Mouse (Mus musculus): ENCODE measurements at regions not wholly inside any gene's neighbourhood (a gene's known extent, or its start where the extent isn't known, plus 50 kb on each side); places are given as distances from the start of the nearest gene placed in this dataset.

- TF ChIP-seq POLR2A (IDR thresholded peaks at IDR 0.05; ENCODE audit: extremely low read depth, insufficient read depth, low read length) (no peak), CTCF (IDR thresholded peaks at IDR 0.05; ENCODE audit: extremely low read depth, insufficient read depth, low read length) (no peak)
- Histone ChIP-seq H3K27ac (ENCODE audit: insufficient read depth, low read length) (0 out of 2 replicates have a peak overlapping the region, but pooled peaks have one; percentile 56), H3K4me1 (ENCODE audit: control insufficient read depth, insufficient read depth, low read length) (no peaks in the 10 kb centered on the region), H3K4me3 (ENCODE audit: insufficient read depth, low read length) (no peak overlapping the region)
These were observed 333.4 kb downstream of the Fat4 start for GRCm38 (mm10) chr3:39220011-39220706.

- TF ChIP-seq CTCF (IDR thresholded peaks at IDR 0.05; ENCODE audit: extremely low read depth, insufficient read depth, low read length) (no peak), POLR2A (IDR thresholded peaks at IDR 0.05; ENCODE audit: extremely low read depth, insufficient read depth, low read length) (no peak)
- no peak overlapping the region for H3K27ac ChIP-seq (ENCODE audit: insufficient read depth, low read length)
These were observed 333.9 kb downstream of the Fat4 start for GRCm38 (mm10) chr3:39220707-39221034.

GRCm38 (mm10) chr3:39222059-39222458 lies 335.3 kb downstream of the Fat4 start:
- H3K4me1 ChIP-seq (ENCODE audit: control insufficient read depth, insufficient read depth, low read length) = no peaks in the 10 kb centered on the region
- TF ChIP-seq CTCF (IDR thresholded peaks at IDR 0.05; ENCODE audit: extremely low read depth, insufficient read depth, low read length) = no peak
- no peak for TF ChIP-seq POLR2A (IDR thresholded peaks at IDR 0.05; ENCODE audit: extremely low read depth, insufficient read depth, low read length)
- H3K27ac ChIP-seq (ENCODE audit: insufficient read depth, low read length) = no peak overlapping the region

More at GRCm38 (mm10) chr3:39220707-39221034, 333.9 kb downstream of the Fat4 start:
- H3K4me1 ChIP-seq (ENCODE audit: control insufficient read depth, insufficient read depth, low read length) = no peaks in the 10 kb centered on the region
- H3K4me3 ChIP-seq (ENCODE audit: insufficient read depth, low read length) = no peak overlapping the region

GRCm38 (mm10) chr3:39234921-39235320 lies 348.2 kb downstream of the Fat4 start:
- TF ChIP-seq POLR2A (IDR thresholded peaks at IDR 0.05; ENCODE audit: extremely low read depth, insufficient read depth, low read length) (no peak), CTCF (IDR thresholded peaks at IDR 0.05; ENCODE audit: extremely low read depth, insufficient read depth, low read length) (no peak)
- no peaks in the 10 kb centered on the region for H3K4me1 ChIP-seq (ENCODE audit: control insufficient read depth, insufficient read depth, low read length)
- no peak overlapping the region for H3K27ac ChIP-seq (ENCODE audit: insufficient read depth, low read length)
- no peak overlapping the region for H3K4me3 ChIP-seq (ENCODE audit: insufficient read depth, low read length)

More at GRCm38 (mm10) chr3:39222059-39222458, 335.3 kb downstream of the Fat4 start:
- H3K4me3 ChIP-seq (ENCODE audit: insufficient read depth, low read length) = no peak overlapping the region

GRCm38 (mm10) chr3:39248712-39249111 lies 362.0 kb downstream of the Fat4 start:
- TF ChIP-seq POLR2A (IDR thresholded peaks at IDR 0.05; ENCODE audit: extremely low read depth, insufficient read depth, low read length) (no peak), CTCF (IDR thresholded peaks at IDR 0.05; ENCODE audit: extremely low read depth, insufficient read depth, low read length) (no peak)
- H3K4me3 ChIP-seq (ENCODE audit: insufficient read depth, low read length) = no peak overlapping the region
- no peaks in the 10 kb centered on the region for H3K4me1 ChIP-seq (ENCODE audit: control insufficient read depth, insufficient read depth, low read length)
- no peak overlapping the region for H3K27ac ChIP-seq (ENCODE audit: insufficient read depth, low read length)

GRCm38 (mm10) chr3:39249224-39249892 lies 362.6 kb downstream of the Fat4 start:
- Histone ChIP-seq H3K4me3 (ENCODE audit: insufficient read depth, low read length) (no peak overlapping the region), H3K4me1 (ENCODE audit: control insufficient read depth, insufficient read depth, low read length) (no peaks in the 10 kb centered on the region), H3K27ac (ENCODE audit: insufficient read depth, low read length) (no peak overlapping the region)
- TF ChIP-seq CTCF (IDR thresholded peaks at IDR 0.05; ENCODE audit: extremely low read depth, insufficient read depth, low read length) = no peak
- TF ChIP-seq POLR2A (IDR thresholded peaks at IDR 0.05; ENCODE audit: extremely low read depth, insufficient read depth, low read length) = no peak

GRCm38 (mm10) chr3:39253076-39253475 lies 366.3 kb downstream of the Fat4 start:
- TF ChIP-seq CTCF (IDR thresholded peaks at IDR 0.05; ENCODE audit: extremely low read depth, insufficient read depth, low read length) (no peak), POLR2A (IDR thresholded peaks at IDR 0.05; ENCODE audit: extremely low read depth, insufficient read depth, low read length) (no peak)
- no peak overlapping the region for H3K4me3 ChIP-seq (ENCODE audit: insufficient read depth, low read length)
- no peaks in the 10 kb centered on the region for H3K4me1 ChIP-seq (ENCODE audit: control insufficient read depth, insufficient read depth, low read length)
- H3K27ac ChIP-seq (ENCODE audit: insufficient read depth, low read length) = no peak overlapping the region

GRCm38 (mm10) chr3:39264671-39265430 lies 378.1 kb downstream of the Fat4 start:
- Histone ChIP-seq H3K4me3 (ENCODE audit: insufficient read depth, low read length) (no peak overlapping the region), H3K27ac (ENCODE audit: insufficient read depth, low read length) (no peak overlapping the region), H3K4me1 (ENCODE audit: control insufficient read depth, insufficient read depth, low read length) (no peaks in the 10 kb centered on the region)
- TF ChIP-seq POLR2A (IDR thresholded peaks at IDR 0.05; ENCODE audit: extremely low read depth, insufficient read depth, low read length) = no peak
- no peak for TF ChIP-seq CTCF (IDR thresholded peaks at IDR 0.05; ENCODE audit: extremely low read depth, insufficient read depth, low read length)

GRCm38 (mm10) chr3:39265606-39266005 lies 378.9 kb downstream of the Fat4 start:
- H3K4me1 ChIP-seq (ENCODE audit: control insufficient read depth, insufficient read depth, low read length) = no peaks in the 10 kb centered on the region
- TF ChIP-seq POLR2A (IDR thresholded peaks at IDR 0.05; ENCODE audit: extremely low read depth, insufficient read depth, low read length) (no peak), CTCF (IDR thresholded peaks at IDR 0.05; ENCODE audit: extremely low read depth, insufficient read depth, low read length) (no peak)
- H3K27ac ChIP-seq (ENCODE audit: insufficient read depth, low read length) = no peak overlapping the region

More at GRCm38 (mm10) chr3:39265606-39266005, 378.9 kb downstream of the Fat4 start:
- no peak overlapping the region for H3K4me3 ChIP-seq (ENCODE audit: insufficient read depth, low read length)

Data from cortical plate, adult 2 months (tissue).